Mouse (Mus musculus) heart, adult 2 months (tissue): ENCODE measurements at regions not wholly inside any gene's neighbourhood (a gene's known extent, or its start where the extent isn't known, plus 50 kb on each side); places are given as distances from the start of the nearest gene placed in this dataset.

ENCODE experiments used
- DNase-seq, 2 experiments: peaks; one replicate each; pipeline ENCODE4 v3.0.0; 2021
- H3K27ac ChIP-seq: fragments of 200-600 bp; 2 replicates; pipeline ENCODE4 v1.8.1; 2022
- H3K27me3 ChIP-seq: fragments of 200-500 bp; 2 replicates; pipeline ENCODE4 v1.6.1; 2012; ENCODE audit warnings: mild to moderate bottlenecking, low read length, inconsistent platforms, mixed read lengths; ENCODE audit not compliant: control insufficient read depth, insufficient read depth
- H3K36me3 ChIP-seq: fragments of 200-500 bp; 2 replicates; pipeline ENCODE4 v1.6.1; 2012; ENCODE audit warnings: low read length, inconsistent platforms; ENCODE audit not compliant: control insufficient read depth, insufficient read depth
- H3K4me1 ChIP-seq: fragments of 200-500 bp; 2 replicates; pipeline ENCODE4 v1.6.1; 2011; ENCODE audit warnings: low read length; ENCODE audit not compliant: control insufficient read depth, insufficient read depth
- H3K4me3 ChIP-seq: fragments of 200-600 bp; 2 replicates; pipeline ENCODE4 v1.8.1; 2022
- H3K79me2 ChIP-seq: fragments of 200-500 bp; replicated peaks from 2 replicates; pipeline ENCODE4 v1.6.1; 2012; ENCODE audit warnings: mild to moderate bottlenecking, inconsistent platforms, low read length, moderate library complexity, mixed read lengths; ENCODE audit not compliant: control insufficient read depth, insufficient read depth
- H3K9ac ChIP-seq: fragments of 200-500 bp; 2 replicates; pipeline ENCODE4 v1.6.1; 2012; ENCODE audit warnings: low read depth, mild to moderate bottlenecking, control low read depth, inconsistent platforms, low read length, mixed read lengths
- CTCF ChIP-seq: fragments of 200-600 bp; IDR thresholded peaks from 2 replicates; pipeline ENCODE4 v1.8.1; 2022; ENCODE audit warnings: antibody characterized with exemption, mild to moderate bottlenecking, moderate library complexity
- EP300 ChIP-seq: fragments of 200-500 bp; IDR thresholded peaks from 2 replicates; pipeline ENCODE4 v1.6.1; 2011; ENCODE audit warnings: low read depth, low read length, control low read depth; ENCODE audit not compliant: insufficient read depth
- POLR2A ChIP-seq: fragments of 200-500 bp; IDR thresholded peaks from 2 replicates; pipeline ENCODE4 v1.6.1; 2011; ENCODE audit warnings: mild to moderate bottlenecking, low read depth, low read length, control low read depth; ENCODE audit not compliant: insufficient read depth
- WGBS: fragments of 180-500 bp; shearing (Covaris S2); methylation state at CpG from one replicate; pipeline ENCODE4 v1.1.7; 2018; 5-methylcytosine and 5-hydroxymethylcytosine counted together
- intact Hi-C: fragments of 180-260 bp; cut with DNase I; formaldehyde crosslinking; loops from one replicate; pipeline ENCODE4 v1.15.1; 2025

DNA sequence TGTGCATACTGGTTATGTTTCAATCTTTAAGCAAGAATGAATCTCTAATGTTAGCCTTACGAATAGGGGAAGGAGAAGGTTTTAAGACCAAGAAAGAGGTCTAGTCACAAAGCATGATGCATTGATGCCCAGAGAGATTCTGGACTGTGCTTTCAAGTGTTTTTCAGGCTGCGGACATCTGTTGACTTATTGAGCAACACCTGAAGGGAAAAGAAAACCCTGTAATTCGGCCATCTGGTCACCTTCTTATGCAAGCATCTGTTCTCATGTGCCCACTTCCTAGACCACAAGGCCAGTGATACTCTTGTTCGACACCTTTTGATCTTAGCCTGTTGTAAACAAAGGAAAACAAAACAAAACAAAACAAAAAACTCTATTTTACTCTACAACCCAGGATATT is 218.1 kb upstream of the Slc24a2 start:
- 90% methylated on average over 4 of the region's 4 CpGs for WGBS
- no peaks in the 10 kb centered on the region for H3K79me2 ChIP-seq
- no peak overlapping the region for H3K27ac ChIP-seq
- intact Hi-C loops: no loop called here
- no peaks in the 10 kb centered on the region for H3K27me3 ChIP-seq
- H3K9ac ChIP-seq: no peak overlapping the region
- peaks cover 2% of the 10 kb centered on the region; the same call in 1 of the 2 replicates for H3K4me1 ChIP-seq
- TF ChIP-seq CTCF (no peak), POLR2A (no peak), EP300 (no peak)
- no peaks in the 10 kb centered on the region for H3K36me3 ChIP-seq
- no peak for DNase-seq
- H3K4me3 ChIP-seq: no peak overlapping the region

DNA sequence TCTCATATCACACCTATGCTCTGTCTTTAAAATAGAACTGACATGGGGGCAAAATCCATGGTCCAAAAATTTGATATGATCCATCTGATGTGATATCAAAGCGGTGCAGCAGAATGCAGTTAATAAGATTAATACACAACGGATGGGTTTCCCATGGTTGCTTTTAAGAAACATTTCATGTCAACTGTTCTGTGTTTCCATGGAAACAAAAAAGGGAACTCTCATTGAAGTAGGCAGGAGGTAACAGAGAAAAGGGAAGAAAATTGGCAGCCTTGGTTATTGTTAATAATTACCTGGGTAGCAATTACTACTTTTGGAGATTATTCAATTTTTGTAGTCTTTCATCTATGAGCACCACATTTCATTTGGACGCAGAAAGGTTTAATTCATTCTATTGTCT is 216.6 kb upstream of the Slc24a2 start:
- Histone ChIP-seq H3K4me3 (no peak overlapping the region), H3K9ac (no peak overlapping the region), H3K79me2 (no peaks in the 10 kb centered on the region), H3K36me3 (no peaks in the 10 kb centered on the region), H3K4me1 (peaks cover 2% of the 10 kb centered on the region; the same call in 1 of the 2 replicates), H3K27me3 (no peaks in the 10 kb centered on the region), H3K27ac (no peak overlapping the region)
- TF ChIP-seq EP300 (no peak), POLR2A (no peak), CTCF (no peak)
- DNase-seq: no peak
- WGBS: 92% methylated on average over 3 of the region's 3 CpGs
- intact Hi-C loops: no loop called here

DNA sequence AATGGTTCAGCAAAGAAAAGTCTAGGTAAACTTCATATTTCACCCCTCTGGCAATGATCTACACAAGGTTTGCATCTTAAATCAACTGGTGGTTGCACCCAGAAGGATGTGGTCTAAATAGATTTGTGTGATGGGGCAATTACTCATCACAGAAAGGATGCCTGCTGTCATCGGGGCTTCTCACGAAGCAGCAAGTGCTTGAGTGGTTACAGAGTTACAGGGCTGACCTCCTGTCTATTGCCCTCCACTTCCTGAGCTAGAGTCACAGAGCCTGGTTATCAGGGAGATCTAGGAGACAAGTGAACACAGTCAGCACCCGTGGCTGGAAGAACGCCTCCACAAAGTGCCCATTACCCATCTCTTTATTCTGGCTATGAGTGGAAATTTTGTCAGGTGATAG is 203.9 kb upstream of the Slc24a2 start:
- H3K36me3 ChIP-seq: no peaks in the 10 kb centered on the region
- H3K79me2 ChIP-seq: no peaks in the 10 kb centered on the region
- H3K27me3 ChIP-seq: no peaks in the 10 kb centered on the region
- intact Hi-C loops: no loop called here
- no peak overlapping the region for H3K9ac ChIP-seq
- H3K4me3 ChIP-seq: no peak overlapping the region
- DNase-seq: no peak
- H3K27ac ChIP-seq: no peak overlapping the region
- no peak for TF ChIP-seq EP300
- no peak for TF ChIP-seq POLR2A
- TF ChIP-seq CTCF: no peak
- WGBS: 31% methylated on average over 4 of the region's 4 CpGs
- H3K4me1 ChIP-seq: no peaks in the 10 kb centered on the region

DNA sequence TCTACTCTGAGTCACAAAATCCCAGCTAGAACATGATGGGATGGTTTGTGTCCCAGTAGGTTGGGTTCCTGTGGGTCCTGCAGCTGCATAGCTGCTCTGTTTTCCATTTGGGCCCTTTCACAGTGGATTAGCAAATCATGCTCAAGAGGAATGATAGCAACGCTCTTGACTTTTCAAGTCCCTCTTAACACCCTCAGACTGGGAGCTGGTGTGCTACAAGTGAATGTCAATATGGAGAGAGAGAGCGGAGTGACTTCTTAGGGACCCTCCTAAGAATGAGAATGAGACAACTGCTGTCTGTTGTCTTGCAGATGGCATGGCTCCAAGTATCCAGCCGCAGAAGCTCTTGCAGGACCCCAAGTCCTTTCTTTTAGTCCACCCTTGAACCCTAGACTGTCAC is 198.1 kb upstream of the Slc24a2 start:
- DNase-seq: no peak
- WGBS: 62% methylated on average over 3 of the region's 3 CpGs
- no peak overlapping the region for H3K27ac ChIP-seq
- no peaks in the 10 kb centered on the region for H3K79me2 ChIP-seq
- intact Hi-C loops: no loop called here
- H3K9ac ChIP-seq: no peak overlapping the region
- TF ChIP-seq CTCF (no peak), POLR2A (no peak), EP300 (no peak)
- no peaks in the 10 kb centered on the region for H3K27me3 ChIP-seq
- H3K4me3 ChIP-seq: no peak overlapping the region
- no peaks in the 10 kb centered on the region for H3K36me3 ChIP-seq
- H3K4me1 ChIP-seq: no peaks in the 10 kb centered on the region

DNA sequence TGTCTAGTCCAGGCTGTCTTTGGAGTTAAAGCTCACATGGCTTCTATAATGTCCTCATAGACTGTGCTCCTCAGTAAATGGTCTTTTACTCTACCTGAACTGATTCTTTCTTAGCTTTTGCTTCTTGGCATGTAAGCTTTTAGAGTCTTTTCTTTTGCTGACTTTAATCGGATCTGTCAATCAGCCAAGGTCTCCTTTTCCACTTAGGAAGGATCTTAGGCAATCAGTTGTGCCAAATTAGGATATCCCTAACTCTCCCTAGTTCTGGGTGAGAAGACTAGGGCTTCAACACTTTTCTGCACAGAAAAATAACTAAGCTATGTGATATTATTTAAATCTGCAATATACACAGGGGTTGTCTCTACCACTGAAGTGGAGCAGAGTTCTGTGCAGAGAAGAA is 193.8 kb upstream of the Slc24a2 start:
- no peak overlapping the region for H3K27ac ChIP-seq
- no peak overlapping the region for H3K4me3 ChIP-seq
- H3K79me2 ChIP-seq: no peaks in the 10 kb centered on the region
- no peaks in the 10 kb centered on the region for H3K36me3 ChIP-seq
- no peak for TF ChIP-seq EP300
- no peak for TF ChIP-seq CTCF
- TF ChIP-seq POLR2A: no peak
- intact Hi-C loops: no loop called here
- no peak overlapping the region for H3K9ac ChIP-seq
- WGBS: 80% methylated on average over 1 of the region's 1 CpGs
- no peak for DNase-seq
- H3K27me3 ChIP-seq: no peaks in the 10 kb centered on the region
- no peaks in the 10 kb centered on the region for H3K4me1 ChIP-seq

DNA sequence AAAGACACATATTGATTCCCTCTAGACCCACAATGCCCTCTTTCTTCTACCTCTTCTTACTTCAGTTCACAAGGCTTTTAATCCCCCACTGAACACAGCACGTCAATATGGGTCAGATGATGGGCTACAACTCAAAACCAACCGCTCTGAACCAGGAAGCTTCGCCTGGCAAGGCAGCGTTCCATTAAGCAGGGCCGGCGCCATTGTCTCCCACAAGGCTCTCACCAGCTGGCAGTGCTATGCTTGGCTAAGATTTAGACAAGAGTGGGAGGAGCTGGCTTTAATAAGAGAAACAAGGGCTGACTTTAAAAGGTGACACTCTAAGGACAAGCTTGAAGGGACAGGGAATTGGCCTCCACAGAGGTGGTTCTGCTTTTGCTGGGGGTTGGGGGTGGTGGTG is 192.3 kb upstream of the Slc24a2 start:
- WGBS: 79% methylated on average over 6 of the region's 6 CpGs
- intact Hi-C loops: no loop called here
- Histone ChIP-seq H3K9ac (no peak overlapping the region), H3K79me2 (no peaks in the 10 kb centered on the region), H3K27ac (no peak overlapping the region), H3K36me3 (no peaks in the 10 kb centered on the region), H3K4me3 (no peak overlapping the region), H3K4me1 (no peaks in the 10 kb centered on the region), H3K27me3 (no peaks in the 10 kb centered on the region)
- no peak for TF ChIP-seq CTCF
- no peak for TF ChIP-seq POLR2A
- TF ChIP-seq EP300: no peak
- no peak for DNase-seq

DNA sequence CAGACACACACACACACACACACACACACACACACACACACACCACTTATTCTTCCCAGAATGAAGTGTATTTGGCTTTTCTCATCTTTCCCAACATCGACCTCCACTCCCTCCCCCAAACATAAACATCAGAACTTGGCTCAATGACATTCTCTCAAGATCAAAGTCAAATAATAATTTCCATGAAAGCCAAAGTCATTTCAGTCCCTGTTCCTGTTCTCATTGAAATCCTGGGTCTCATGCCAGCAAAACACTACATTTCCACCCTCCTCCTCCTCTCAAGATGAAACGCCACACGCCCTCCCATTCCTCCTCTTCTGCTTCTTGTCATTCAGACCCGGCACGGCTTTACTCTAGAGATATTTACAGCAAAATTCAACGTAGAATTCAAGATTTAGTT is 173.1 kb upstream of the Slc24a2 start:
- no peak overlapping the region for H3K27ac ChIP-seq
- no peak for TF ChIP-seq POLR2A
- no peak for TF ChIP-seq CTCF
- no peak for TF ChIP-seq EP300
- H3K27me3 ChIP-seq: no peaks in the 10 kb centered on the region
- 33% methylated on average over 6 of the region's 6 CpGs for WGBS
- no peak for DNase-seq
- H3K9ac ChIP-seq: no peak overlapping the region
- H3K79me2 ChIP-seq: no peaks in the 10 kb centered on the region
- no peaks in the 10 kb centered on the region for H3K4me1 ChIP-seq
- no peaks in the 10 kb centered on the region for H3K36me3 ChIP-seq
- H3K4me3 ChIP-seq: no peak overlapping the region
- intact Hi-C loops: no loop called here
